In genomic region chr13:74096715-74097363, GRCm38 (mm10) we compare ENCODE assay signal across 8 mouse cellular contexts. TPM values are rescaled to one million over a fixed set of nuclear protein-coding genes. Genes with fewer than 3 reads are reported as not detected.
DNase-seq lines count a peak whose midpoint lies in the region; ATAC-seq and TF ChIP-seq lines count a peak whose summit lies in the region.

No protein-coding gene starts in this region.

- no peak overlapping the region for H3K4me3 ChIP-seq in cerebellum, adult 2 months (replicated peaks; ENCODE audit: insufficient read depth, low read depth, low read length)
- H3K4me3 ChIP-seq in intestine, embryonic 16.5 days (ENCODE audit: low read length) = no peak overlapping the region
- H3K4me3 ChIP-seq in midbrain, embryonic 13.5 days (replicated peaks) = no peak overlapping the region
- no peak overlapping the region for H3K4me3 ChIP-seq in stomach, embryonic 16.5 days (replicated peaks; ENCODE audit: low read length)

- peak; percentile 99 for ATAC-seq in frontal cortex, adult (ENCODE audit: low TSS enrichment)
- peak; percentile 62 for ATAC-seq in intestine, embryonic 16.5 days
- ATAC-seq in midbrain, embryonic 13.5 days = peak; percentile 70
- peak; percentile 68; the same call in 1 of the 2 replicates for ATAC-seq in stomach, embryonic 16.5 days (ENCODE audit: insufficient read depth, low FRiP score)

- intact Hi-C loops in left cerebral cortex, postnatal 4 days (cut with DNase I) = loop anchor here (5.0 kb wide), 1 partner anchor 205 kb away; no protein-coding TSS in a partner anchor

- H3K27me3 ChIP-seq in cerebellum, adult 2 months (ENCODE audit: control insufficient read depth, insufficient read depth, low read length) = no peaks in the 10 kb centered on the region
- H3K27me3 ChIP-seq in intestine, embryonic 16.5 days (replicated peaks; ENCODE audit: control insufficient read depth, insufficient read depth, low read length) = no peaks in the 10 kb centered on the region
- H3K27me3 ChIP-seq in midbrain, embryonic 13.5 days = no peaks in the 10 kb centered on the region
- no peaks in the 10 kb centered on the region for H3K27me3 ChIP-seq in stomach, embryonic 16.5 days (ENCODE audit: control insufficient read depth, insufficient read depth, low read length)

- H3K4me2 ChIP-seq in intestine, embryonic 16.5 days (ENCODE audit: low read depth, low read length) = no peak overlapping the region
- H3K4me2 ChIP-seq in midbrain, embryonic 13.5 days (replicated peaks) = no peak overlapping the region
- H3K4me2 ChIP-seq in stomach, embryonic 16.5 days (ENCODE audit: low read depth, low read length) = no peak overlapping the region

- no peak overlapping the region for H3K27ac ChIP-seq in cerebellum, adult 2 months (ENCODE audit: insufficient read depth, low read length)
- no peak overlapping the region for H3K27ac ChIP-seq in intestine, embryonic 16.5 days (ENCODE audit: low read length)
- no peak overlapping the region for H3K27ac ChIP-seq in midbrain, embryonic 13.5 days
- H3K27ac ChIP-seq in stomach, embryonic 16.5 days (ENCODE audit: low read length) = no peak overlapping the region

- H3K9me3 ChIP-seq in intestine, embryonic 16.5 days (ENCODE audit: control insufficient read depth, low read length) = no peaks in the 10 kb centered on the region
- H3K9me3 ChIP-seq in midbrain, embryonic 13.5 days = no peaks in the 10 kb centered on the region
- no peaks in the 10 kb centered on the region for H3K9me3 ChIP-seq in stomach, embryonic 16.5 days (replicated peaks; ENCODE audit: control insufficient read depth, low read length)

- no peak for TF ChIP-seq POLR2A in cerebellum, adult 2 months (IDR thresholded peaks at IDR 0.05; ENCODE audit: borderline replicate concordance, insufficient read depth, low read length)

- TF ChIP-seq CTCF in cerebellum, adult 2 months (IDR thresholded peaks at IDR 0.05; ENCODE audit: borderline replicate concordance, insufficient read depth, low read depth, low read length) = peak; percentile 59; the same call in 1 of the 2 replicates

- 51% methylated on average over 2 of the region's 2 CpGs for WGBS in cerebellum, adult 2 months
- 45% methylated on average over 2 of the region's 2 CpGs for WGBS in intestine, embryonic 16.5 days
- 47% methylated on average over 2 of the region's 2 CpGs for WGBS in midbrain, embryonic 13.5 days
- WGBS in stomach, embryonic 16.5 days = 32% methylated on average over 2 of the region's 2 CpGs

- DNase-seq in layer of hippocampus, adult 11-12 months (ENCODE audit: low spot score) = peak; percentile 64
- no peak for DNase-seq in layer of hippocampus, adult 9-10 months (ENCODE audit: low spot score)
- peak; percentile 28 to 37 for DNase-seq in cerebellum, adult 2 months
- peak; percentile 73 for DNase-seq in left cerebral cortex, postnatal 4 days

- no peaks in the 10 kb centered on the region for H3K36me3 ChIP-seq in intestine, embryonic 16.5 days (ENCODE audit: control insufficient read depth, insufficient read depth, low read length)
- H3K36me3 ChIP-seq in midbrain, embryonic 13.5 days = no peaks in the 10 kb centered on the region
- H3K36me3 ChIP-seq in stomach, embryonic 16.5 days (ENCODE audit: control insufficient read depth, insufficient read depth, low read length) = no peaks in the 10 kb centered on the region

- no peak overlapping the region for H3K9ac ChIP-seq in intestine, embryonic 16.5 days (ENCODE audit: low read depth, low read length)
- H3K9ac ChIP-seq in midbrain, embryonic 13.5 days (replicated peaks) = no peak overlapping the region
- no peak overlapping the region for H3K9ac ChIP-seq in stomach, embryonic 16.5 days (ENCODE audit: low read length)

- H3K4me1 ChIP-seq in cerebellum, adult 2 months (ENCODE audit: control insufficient read depth, insufficient read depth, low read length) = no peaks in the 10 kb centered on the region
- H3K4me1 ChIP-seq in intestine, embryonic 16.5 days (ENCODE audit: control insufficient read depth, insufficient read depth, low read length) = peaks cover 4% of the 10 kb centered on the region
- no peaks in the 10 kb centered on the region for H3K4me1 ChIP-seq in midbrain, embryonic 13.5 days (replicated peaks)
- no peaks in the 10 kb centered on the region for H3K4me1 ChIP-seq in stomach, embryonic 16.5 days (ENCODE audit: control insufficient read depth, insufficient read depth, low read length)

RNA-seq across cellular contexts. Expression of gene Slc9a3, which starts 24.4 kb away (rescaled TPM):
- 7.4 and 10.9 TPM in 2 replicates for polyA plus RNA-seq in cerebellum, adult 2 months (2012; rRNA removed)
- polyA plus RNA-seq in intestine, embryonic 16.5 days (2015; fragmentation: Nextera tagmentation; extraction: Ambion mirVana) = 8.5 and 10.3 TPM in 2 replicates
- 1 to 10 TPM in 1 of 2 experiments, under 1 TPM in 1; 0.42 to 1.2 TPM for total RNA-seq in left cerebral cortex, postnatal 4 days (2021)
- 0.03 TPM in 1 of 2 replicates, not detected in the other for polyA plus RNA-seq in midbrain, embryonic 13.5 days (2015; fragmentation: Nextera tagmentation; extraction: Ambion mirVana)
- 0.90 TPM in 2 replicates for polyA plus RNA-seq in stomach, embryonic 16.5 days (2015; fragmentation: Nextera tagmentation; extraction: Ambion mirVana)

RNA-seq across cellular contexts. Expression of gene Cep72, which starts 34.7 kb away (rescaled TPM):
- polyA plus RNA-seq in cerebellum, adult 2 months (2012; rRNA removed) = 8.2 and 9.7 TPM in 2 replicates
- 9.9 and 12.7 TPM in 2 replicates for polyA plus RNA-seq in intestine, embryonic 16.5 days (2015; fragmentation: Nextera tagmentation; extraction: Ambion mirVana)
- total RNA-seq in left cerebral cortex, postnatal 4 days (2021) = 1 to 10 TPM; 4.1 to 4.4 TPM
- polyA plus RNA-seq in midbrain, embryonic 13.5 days (2015; fragmentation: Nextera tagmentation; extraction: Ambion mirVana) = 13.0 and 14.1 TPM in 2 replicates
- 11.6 and 13.1 TPM in 2 replicates for polyA plus RNA-seq in stomach, embryonic 16.5 days (2015; fragmentation: Nextera tagmentation; extraction: Ambion mirVana)
